Mouse (Mus musculus) ES-E14 (cell line): ENCODE results near the gene Cda. TPM values are rescaled to one million over a fixed set of nuclear protein-coding genes. Genes with fewer than 3 reads are reported as not detected.

Experiments
- DNase-seq: peaks from one replicate; pipeline ENCODE4 v3.0.0-alpha.2; 2013; ENCODE audit warnings: low read depth, low spot score
- H3K27ac ChIP-seq: 2 replicates; pipeline ENCODE4 v1.5.1; 2012; ENCODE audit warnings: low read depth, mild to moderate bottlenecking, low read length, moderate library complexity, mixed read lengths; ENCODE audit not compliant: poor library complexity, insufficient read depth, severe bottlenecking
- H3K36me3 ChIP-seq: 2 replicates; pipeline ENCODE4 v1.6.1; 2012; ENCODE audit warnings: mild to moderate bottlenecking, low read length, moderate library complexity, mixed read lengths; ENCODE audit not compliant: control insufficient read depth, poor library complexity, insufficient read depth, severe bottlenecking
- H3K4me1 ChIP-seq, 2 experiments: fragments of 150-350 bp in 1 of 2; sonication (generic) in 1 of 2; 2 replicates each; pipeline ENCODE4 v1.6.1; 2012; ENCODE audit warnings: low read length in 2 of 2, mild to moderate bottlenecking in 1 of 2, mixed read lengths in 1 of 2; ENCODE audit not compliant: control insufficient read depth in 2 of 2, insufficient read depth in 2 of 2, poor library complexity in 1 of 2
- H3K4me3 ChIP-seq, 2 experiments: fragments of 150-350 bp in 1 of 2; sonication (generic) in 1 of 2; 2 replicates each; pipeline ENCODE4 v1.5.1; 2012; ENCODE audit warnings: low read length in 2 of 2, low read depth in 1 of 2, mild to moderate bottlenecking in 1 of 2, mixed read lengths in 1 of 2; ENCODE audit not compliant: insufficient read depth in 1 of 2, poor library complexity in 1 of 2, severe bottlenecking in 1 of 2
- H3K9ac ChIP-seq: 2 replicates; pipeline ENCODE4 v1.6.1; 2012; ENCODE audit warnings: low read depth, mild to moderate bottlenecking, low read length, mixed read lengths; ENCODE audit not compliant: poor library complexity, insufficient read depth, severe bottlenecking
- H3K9me3 ChIP-seq: fragments of 150-350 bp; sonication (generic); 2 replicates; pipeline ENCODE4 v1.6.1; 2012; ENCODE audit warnings: low read depth, mild to moderate bottlenecking, low read length; ENCODE audit not compliant: control insufficient read depth, insufficient read depth
- CHD2 ChIP-seq: IDR thresholded peaks from 2 replicates; pipeline ENCODE4 v1.6.1; 2014; ENCODE audit warnings: mild to moderate bottlenecking, low read depth, low read length, inconsistent platforms
- HCFC1 ChIP-seq: IDR thresholded peaks from 2 replicates; pipeline ENCODE4 v1.6.1; 2012; ENCODE audit warnings: low read length, inconsistent platforms, borderline replicate concordance; ENCODE audit not compliant: insufficient read depth
- MAFK ChIP-seq: IDR thresholded peaks from 2 replicates; pipeline ENCODE4 v1.6.1; 2014; ENCODE audit warnings: mild to moderate bottlenecking, low read depth, low read length, inconsistent platforms; ENCODE audit not compliant: insufficient read depth
- ZC3H11A ChIP-seq: IDR thresholded peaks from 2 replicates; pipeline ENCODE4 v1.6.1; 2012; ENCODE audit warnings: low read depth, mild to moderate bottlenecking, inconsistent platforms, low read length, borderline replicate concordance
- ZNF384 ChIP-seq: IDR thresholded peaks from 2 replicates; pipeline ENCODE4 v1.6.1; 2012; ENCODE audit warnings: low read depth, low read length, inconsistent platforms
- in situ Hi-C, 2 experiments: fragments of 600-800 bp; cut with MboI; formaldehyde crosslinking; loops; one replicate each; pipeline ENCODE4 v1.15.1; 2025; ENCODE audit warnings: low sequenced_read_pairs in 2 of 2, inconsistent platforms in 1 of 2; ENCODE audit not compliant: unreplicated experiment in 2 of 2
- total RNA-seq: library from RNA; depleted of rRNA; stranded (reverse); fragments of 300-350 nt; gene quantifications from 2 replicates; pipeline ENCODE4 v1.2.3, GENCODE M21; 2012

Cda gene
- total RNA-seq, 1 experiment: 3.1 TPM

- Histone ChIP-seq H3K36me3 (peaks cover 51% of the 10 kb centered on the region), H3K4me3 (no peak overlapping the region), H3K4me1 (peaks cover 0 to 2% of the 10 kb centered on the region in 2 experiments; a peak in 1 of 4 replicates), H3K9ac (no peak overlapping the region), H3K9me3 (no peaks in the 10 kb centered on the region), H3K27ac (no peak overlapping the region)
- no peak for DNase-seq
- in situ Hi-C loops: loop anchor here in 1 of 2 experiments (10.0 kb wide), 1 partner anchor 347 kb away; no protein-coding TSS in a partner anchor
- TF ChIP-seq CHD2 (no peak), ZC3H11A (no peak), HCFC1 (no peak), MAFK (no peak), ZNF384 (no peak)
These were observed 55.7 kb downstream of the Cda start for GRCm38 (mm10) chr4:138312105-138312504.

- peaks cover 53% of the 10 kb centered on the region for H3K36me3 ChIP-seq
- H3K9ac ChIP-seq: no peak overlapping the region
- peaks cover 0 to 2% of the 10 kb centered on the region in 2 experiments; a peak in 1 of 4 replicates for H3K4me1 ChIP-seq
- H3K4me3 ChIP-seq: no peak overlapping the region
- TF ChIP-seq ZNF384 (no peak), HCFC1 (no peak), MAFK (no peak), CHD2 (no peak), ZC3H11A (no peak)
- no peaks in the 10 kb centered on the region for H3K9me3 ChIP-seq
- no peak overlapping the region for H3K27ac ChIP-seq
- in situ Hi-C loops: loop anchor here in 1 of 2 experiments (10.0 kb wide), 1 partner anchor 347 kb away; no protein-coding TSS in a partner anchor
- DNase-seq: peak; percentile 49
These were observed 56.2 kb downstream of the Cda start for GRCm38 (mm10) chr4:138311595-138311994.

GRCm38 (mm10) chr4:138310311-138310910, 57.4 kb downstream of the Cda start:
- no peaks in the 10 kb centered on the region for H3K9me3 ChIP-seq
- H3K36me3 ChIP-seq: peaks cover 54% of the 10 kb centered on the region
- H3K4me3 ChIP-seq: no peak overlapping the region
- no peak for DNase-seq
- no peak overlapping the region for H3K9ac ChIP-seq
- no peak overlapping the region for H3K27ac ChIP-seq
- TF ChIP-seq HCFC1 (no peak), ZC3H11A (no peak), ZNF384 (no peak), CHD2 (no peak)
- in situ Hi-C loops: loop anchor here in 1 of 2 experiments (10.0 kb wide), 1 partner anchor 346 kb away; no protein-coding TSS in a partner anchor
- peaks cover 5% of the 10 kb centered on the region in 2 experiments; a peak in 2 of 4 replicates for H3K4me1 ChIP-seq

GRCm38 (mm10) chr4:138307739-138308138, 60.1 kb downstream of the Cda start:
- in situ Hi-C loops: no loop called here
- H3K36me3 ChIP-seq: peaks cover 47% of the 10 kb centered on the region
- TF ChIP-seq HCFC1 (no peak), ZNF384 (no peak), CHD2 (no peak), MAFK (no peak), ZC3H11A (no peak)

More at GRCm38 (mm10) chr4:138307739-138308138, 60.1 kb downstream of the Cda start:
- no peaks in the 10 kb centered on the region for H3K9me3 ChIP-seq
- no peak overlapping the region for H3K27ac ChIP-seq
- H3K9ac ChIP-seq: no peak overlapping the region
- DNase-seq: no peak
- no peak overlapping the region for H3K4me3 ChIP-seq
- peaks cover 5 to 7% of the 10 kb centered on the region in 2 experiments; a peak in 2 of 4 replicates for H3K4me1 ChIP-seq
